Mouse (Mus musculus) hindbrain, embryonic 10.5 days (tissue): ENCODE data around the gene Runx2. TPM values are rescaled to one million over a fixed set of nuclear protein-coding genes. Genes with fewer than 3 reads are reported as not detected.

Experiments used
- DNase-seq: peaks from one replicate; pipeline ENCODE4 v3.0.0-alpha.2; 2017; ENCODE audit warnings: low spot score
- H3K27ac ChIP-seq: fragments of 300-500 bp; sonication (generic); 2 replicates; pipeline ENCODE4 v1.5.1; 2016; ENCODE audit warnings: mild to moderate bottlenecking, moderate library complexity
- H3K27me3 ChIP-seq: fragments of 300-500 bp; sonication (generic); 2 replicates; pipeline ENCODE4 v1.6.1; 2016; ENCODE audit warnings: mild to moderate bottlenecking; ENCODE audit not compliant: poor library complexity, insufficient read depth, severe bottlenecking
- H3K36me3 ChIP-seq: fragments of 300-500 bp; sonication (generic); 2 replicates; pipeline ENCODE4 v1.6.1; 2016; ENCODE audit warnings: mild to moderate bottlenecking, moderate library complexity
- H3K4me1 ChIP-seq: fragments of 300-500 bp; sonication (generic); replicated peaks from 2 replicates; pipeline ENCODE4 v1.6.1; 2016; ENCODE audit warnings: mild to moderate bottlenecking
- H3K4me3 ChIP-seq: fragments of 300-500 bp; sonication (generic); 2 replicates; pipeline ENCODE4 v1.5.1; 2016; ENCODE audit warnings: mild to moderate bottlenecking, moderate library complexity
- H3K9me3 ChIP-seq: fragments of 300-500 bp; sonication (generic); 2 replicates; pipeline ENCODE4 v1.6.1; 2016; ENCODE audit warnings: mild to moderate bottlenecking, moderate library complexity
- WGBS: fragments of 180-500 bp; shearing (Covaris S2); methylation state at CpG from one replicate; pipeline ENCODE4 v1.1.7; 2016; 5-methylcytosine and 5-hydroxymethylcytosine counted together
- polyA plus RNA-seq: library from polyadenylated mRNA; unstranded; fragments of >200 nt; fragmentation: Nextera tagmentation; extraction: Ambion mirVana; gene quantifications from 2 replicates; pipeline ENCODE4 v1.2.1, GENCODE M21; 2016

Runx2 gene
- polyA plus RNA-seq, 1 experiment from 2014 or later = 0.52 TPM

- DNase-seq = no peak
- H3K9me3 ChIP-seq = no peaks in the 10 kb centered on the region
- H3K36me3 ChIP-seq = no peaks in the 10 kb centered on the region
- 69% methylated on average over 7 of the region's 7 CpGs for WGBS
- 0 out of 2 replicates have a peak, but pooled peaks cover 5% of the 10 kb centered on the region for H3K4me1 ChIP-seq
- H3K27me3 ChIP-seq = no peaks in the 10 kb centered on the region
- H3K4me3 ChIP-seq = no peak overlapping the region
- no peak overlapping the region for H3K27ac ChIP-seq
Observed at GRCm38 (mm10) chr17:44472695-44473094, 341.9 kb downstream of the Runx2 start.

- Histone ChIP-seq H3K36me3 (no peaks in the 10 kb centered on the region), H3K4me3 (no peak overlapping the region), H3K27me3 (no peaks in the 10 kb centered on the region), H3K4me1 (no peaks in the 10 kb centered on the region), H3K27ac (no peak overlapping the region), H3K9me3 (no peaks in the 10 kb centered on the region)
- DNase-seq = no peak
- WGBS = 89% methylated on average over 4 of the region's 4 CpGs
Observed at GRCm38 (mm10) chr17:44463679-44464078, 350.9 kb downstream of the Runx2 start.

- H3K4me1 ChIP-seq = no peaks in the 10 kb centered on the region
- no peaks in the 10 kb centered on the region for H3K9me3 ChIP-seq
- H3K27me3 ChIP-seq = peaks cover 9% of the 10 kb centered on the region; the same call in 1 of the 2 replicates
- H3K27ac ChIP-seq = no peak overlapping the region
- no peak for DNase-seq
- H3K36me3 ChIP-seq = no peaks in the 10 kb centered on the region
- H3K4me3 ChIP-seq = no peak overlapping the region
- WGBS = 93% methylated on average over 6 of the region's 6 CpGs
Observed at GRCm38 (mm10) chr17:44460156-44460555, 354.4 kb downstream of the Runx2 start.

GRCm38 (mm10) chr17:44459029-44459428 is 355.6 kb downstream of the Runx2 start:
- H3K4me1 ChIP-seq = no peaks in the 10 kb centered on the region
- no peaks in the 10 kb centered on the region for H3K36me3 ChIP-seq
- H3K27ac ChIP-seq = no peak overlapping the region
- DNase-seq = no peak
- peaks cover 9% of the 10 kb centered on the region; the same call in 1 of the 2 replicates for H3K27me3 ChIP-seq
- no peaks in the 10 kb centered on the region for H3K9me3 ChIP-seq
- 92% methylated on average over 4 of the region's 4 CpGs for WGBS
- no peak overlapping the region for H3K4me3 ChIP-seq

- no peaks in the 10 kb centered on the region for H3K9me3 ChIP-seq
- WGBS = 80% methylated on average over 3 of the region's 3 CpGs
- no peaks in the 10 kb centered on the region for H3K36me3 ChIP-seq
- H3K4me1 ChIP-seq = no peaks in the 10 kb centered on the region
- no peak for DNase-seq
- peaks cover 9% of the 10 kb centered on the region; the same call in 1 of the 2 replicates for H3K27me3 ChIP-seq
- H3K4me3 ChIP-seq = no peak overlapping the region
- no peak overlapping the region for H3K27ac ChIP-seq
Observed at GRCm38 (mm10) chr17:44456696-44457095, 357.9 kb downstream of the Runx2 start.

GRCm38 (mm10) chr17:44455681-44456600 is 358.7 kb downstream of the Runx2 start:
- H3K9me3 ChIP-seq = no peaks in the 10 kb centered on the region
- no peaks in the 10 kb centered on the region for H3K36me3 ChIP-seq
- 36% methylated on average over 12 of the region's 12 CpGs for WGBS
- DNase-seq = peak; percentile 67
- H3K4me1 ChIP-seq = no peaks in the 10 kb centered on the region
- no peak overlapping the region for H3K4me3 ChIP-seq
- H3K27ac ChIP-seq = no peak overlapping the region; the same call in 1 of the 2 replicates
- H3K27me3 ChIP-seq = peaks cover 9% of the 10 kb centered on the region; the same call in 1 of the 2 replicates

- Histone ChIP-seq H3K36me3 (no peaks in the 10 kb centered on the region), H3K27me3 (no peaks in the 10 kb centered on the region), H3K4me1 (no peaks in the 10 kb centered on the region), H3K9me3 (no peaks in the 10 kb centered on the region), H3K27ac (no peak overlapping the region), H3K4me3 (no peak overlapping the region)
- no peak for DNase-seq
- WGBS = 86% methylated on average over 9 of the region's 9 CpGs
Observed at GRCm38 (mm10) chr17:44449915-44450471, 364.6 kb downstream of the Runx2 start.

Other genes starting within 250 kb of the Runx2 start
- 22.3 and 23.7 TPM in 2 replicates for gene Supt3, start 37.6 kb downstream of the Runx2 start, polyA plus RNA-seq